Mouse (Mus musculus) liver, embryonic 11.5 days (tissue): Measurements from ENCODE around the gene Ephx1. TPM values are rescaled to one million over a fixed set of nuclear protein-coding genes. Genes with fewer than 3 reads are reported as not detected.
"Not testable (repeated sequence)": the region's sequence is repeated elsewhere in the genome, so short reads cannot be mapped to it uniquely, and the experiment has no call there.

Source experiments
- ATAC-seq: fragments of 200-750 bp; cut with Nextera tagmentation; replicated peaks from 2 replicates; pipeline ENCODE4 v1.8.0; 2017; ENCODE audit warnings: moderate number of reproducible peaks, mild to moderate bottlenecking, moderate TSS enrichment, moderate library complexity; ENCODE audit not compliant: low FRiP score
- DNase-seq: peaks from one replicate; pipeline ENCODE4 v3.0.0-alpha.2; 2017; ENCODE audit warnings: low spot score
- H3K27ac ChIP-seq: fragments of 300-500 bp; sonication (generic); 2 replicates; pipeline ENCODE4 v1.5.1; 2014; ENCODE audit warnings: mild to moderate bottlenecking, low read depth, low read length, control low read depth
- H3K27me3 ChIP-seq: fragments of 300-500 bp; sonication (generic); replicated peaks from 2 replicates; pipeline ENCODE4 v1.6.1; 2014; ENCODE audit warnings: low read length, mixed read lengths; ENCODE audit not compliant: control insufficient read depth, insufficient read depth
- H3K36me3 ChIP-seq: fragments of 300-500 bp; sonication (generic); 2 replicates; pipeline ENCODE4 v1.6.1; 2014; ENCODE audit warnings: mild to moderate bottlenecking, low read length, moderate library complexity, mixed read lengths; ENCODE audit not compliant: control insufficient read depth, insufficient read depth
- H3K4me1 ChIP-seq: fragments of 300-500 bp; sonication (generic); replicated peaks from 2 replicates; pipeline ENCODE4 v1.6.1; 2014; ENCODE audit warnings: low read length, mixed read lengths; ENCODE audit not compliant: control insufficient read depth, insufficient read depth
- H3K4me2 ChIP-seq: fragments of 300-500 bp; sonication (generic); 2 replicates; pipeline ENCODE4 v1.6.1; 2014; ENCODE audit warnings: mild to moderate bottlenecking, control low read depth, moderate library complexity
- H3K4me3 ChIP-seq: fragments of 300-500 bp; sonication (generic); 2 replicates; pipeline ENCODE4 v1.5.1; 2014; ENCODE audit warnings: low read depth, low read length, control low read depth
- H3K9ac ChIP-seq: fragments of 300-500 bp; sonication (generic); 2 replicates; pipeline ENCODE4 v1.6.1; 2014; ENCODE audit warnings: low read depth, low read length, control low read depth
- H3K9me3 ChIP-seq: fragments of 300-500 bp; sonication (generic); 2 replicates; pipeline ENCODE4 v1.6.1; 2016; ENCODE audit warnings: low read length, inconsistent platforms, mixed read lengths; ENCODE audit not compliant: control insufficient read depth
- WGBS: fragments of 180-500 bp; shearing (Covaris S2); extraction: QIAGEN DNeasy Blood & Tissue Kit; methylation state at CpG from one replicate; pipeline ENCODE4 v1.1.7; 2014; 5-methylcytosine and 5-hydroxymethylcytosine counted together
- polyA plus RNA-seq: library from polyadenylated mRNA; unstranded; fragments of >200 nt; fragmentation: Nextera tagmentation; extraction: Ambion mirVana; gene quantifications from 2 replicates; pipeline ENCODE4 v1.2.1, GENCODE M21; 2014

Ephx1 gene
- polyA plus RNA-seq, 1 experiment from 2014 or later = 1.6 TPM

- H3K27ac ChIP-seq = no peak overlapping the region
- no peaks in the 10 kb centered on the region for H3K9me3 ChIP-seq
- ATAC-seq (no peak), DNase-seq (no peak)
- H3K4me1 ChIP-seq = no peaks in the 10 kb centered on the region
- H3K9ac ChIP-seq = no peak overlapping the region
- no peaks in the 10 kb centered on the region for H3K36me3 ChIP-seq
- no peak overlapping the region for H3K4me3 ChIP-seq
- no peak overlapping the region for H3K4me2 ChIP-seq
- 0 out of 2 replicates have a peak, but pooled peaks cover 3% of the 10 kb centered on the region for H3K27me3 ChIP-seq
Measured at GRCm38 (mm10) chr1:181049328-181049842, 28.7 kb upstream of the Ephx1 start.

GRCm38 (mm10) chr1:181047520-181047919 lies 26.8 kb upstream of the Ephx1 start:
- no peak overlapping the region for H3K9ac ChIP-seq
- ATAC-seq (no peak), DNase-seq (no peak)
- H3K4me1 ChIP-seq = no peaks in the 10 kb centered on the region
- no peaks in the 10 kb centered on the region for H3K9me3 ChIP-seq
- H3K27ac ChIP-seq = no peak overlapping the region
- no peak overlapping the region for H3K4me3 ChIP-seq
- 51% methylated on average over 1 of the region's 1 CpGs for WGBS
- H3K36me3 ChIP-seq = no peaks in the 10 kb centered on the region
- H3K27me3 ChIP-seq = peaks cover 3% of the 10 kb centered on the region; the same call in 1 of the 2 replicates
- no peak overlapping the region for H3K4me2 ChIP-seq

GRCm38 (mm10) chr1:181039652-181040051 lies 18.9 kb upstream of the Ephx1 start:
- no peak overlapping the region for H3K9ac ChIP-seq
- H3K4me3 ChIP-seq = no peak overlapping the region
- no peak for ATAC-seq
- no peaks in the 10 kb centered on the region for H3K9me3 ChIP-seq
- no peaks in the 10 kb centered on the region for H3K36me3 ChIP-seq
- no peak overlapping the region for H3K4me2 ChIP-seq
- H3K27ac ChIP-seq = no peak overlapping the region
- no peaks in the 10 kb centered on the region for H3K4me1 ChIP-seq
- WGBS = 11% methylated on average over 4 of the region's 4 CpGs
- no peak for DNase-seq
- peaks cover 5% of the 10 kb centered on the region for H3K27me3 ChIP-seq

GRCm38 (mm10) chr1:181037623-181038022 lies 16.9 kb upstream of the Ephx1 start:
- H3K4me1 ChIP-seq = no peaks in the 10 kb centered on the region
- H3K27ac ChIP-seq = no peak overlapping the region
- no peak overlapping the region for H3K9ac ChIP-seq
- DNase-seq (no peak), ATAC-seq (no peak)
- no peaks in the 10 kb centered on the region for H3K9me3 ChIP-seq
- H3K36me3 ChIP-seq = no peaks in the 10 kb centered on the region
- H3K27me3 ChIP-seq = peaks cover 5% of the 10 kb centered on the region; the same call in 1 of the 2 replicates
- WGBS = 68% methylated on average over 4 of the region's 4 CpGs
- no peak overlapping the region for H3K4me3 ChIP-seq
- H3K4me2 ChIP-seq = no peak overlapping the region

GRCm38 (mm10) chr1:181035015-181035778 lies 14.5 kb upstream of the Ephx1 start:
- H3K4me2 ChIP-seq, H3K9ac ChIP-seq, DNase-seq, H3K4me3 ChIP-seq, H3K27me3 ChIP-seq, H3K9me3 ChIP-seq, H3K36me3 ChIP-seq, H3K4me1 ChIP-seq, H3K27ac ChIP-seq: not testable (repeated sequence)
- peak; percentile 82 for ATAC-seq
- WGBS = 85% methylated on average over 5 of the region's 5 CpGs

- ATAC-seq (peak; percentile 79), DNase-seq (no peak)
- Histone ChIP-seq H3K36me3 (no peaks in the 10 kb centered on the region), H3K4me1 (peaks cover 5% of the 10 kb centered on the region), H3K27me3 (peaks cover 8% of the 10 kb centered on the region), H3K27ac (no peak overlapping the region), H3K9ac (no peak overlapping the region), H3K4me2 (no peak overlapping the region), H3K4me3 (no peak overlapping the region), H3K9me3 (no peaks in the 10 kb centered on the region)
- WGBS = 24% methylated on average over 1 of the region's 1 CpGs
Measured at GRCm38 (mm10) chr1:181022265-181022664, 1.6 kb upstream of the Ephx1 start.

- no peak for ATAC-seq
- H3K27ac ChIP-seq = no peak overlapping the region
- H3K27me3 ChIP-seq = peaks cover 11% of the 10 kb centered on the region
- H3K4me1 ChIP-seq = peaks cover 11% of the 10 kb centered on the region
- H3K9ac ChIP-seq = no peak overlapping the region
- H3K4me2 ChIP-seq = no peak overlapping the region
- no peak for DNase-seq
- H3K9me3 ChIP-seq = no peaks in the 10 kb centered on the region
- H3K36me3 ChIP-seq = no peaks in the 10 kb centered on the region
- no peak overlapping the region for H3K4me3 ChIP-seq
- whole genome bisulfite sequencing = 63% methylated on average over 7 of the region's 7 CpGs
Measured at GRCm38 (mm10) chr1:181021488-181021865, 773 bp upstream of the Ephx1 start.

- Histone ChIP-seq H3K9me3 (no peaks in the 10 kb centered on the region), H3K9ac (no peak overlapping the region), H3K27me3 (peaks cover 18% of the 10 kb centered on the region), H3K27ac (no peak overlapping the region), H3K4me1 (peaks cover 11% of the 10 kb centered on the region), H3K4me3 (no peak overlapping the region), H3K36me3 (no peaks in the 10 kb centered on the region), H3K4me2 (no peak overlapping the region)
- ATAC-seq (no peak), DNase-seq (no peak)
- WGBS = 61% methylated on average over 13 of the region's 13 CpGs
Measured at GRCm38 (mm10) chr1:181017890-181018420, 2.7 kb downstream of the Ephx1 start.
